Mouse (Mus musculus): Measurements from ENCODE around the gene Rcn3.

Gene Rcn3

DNA sequence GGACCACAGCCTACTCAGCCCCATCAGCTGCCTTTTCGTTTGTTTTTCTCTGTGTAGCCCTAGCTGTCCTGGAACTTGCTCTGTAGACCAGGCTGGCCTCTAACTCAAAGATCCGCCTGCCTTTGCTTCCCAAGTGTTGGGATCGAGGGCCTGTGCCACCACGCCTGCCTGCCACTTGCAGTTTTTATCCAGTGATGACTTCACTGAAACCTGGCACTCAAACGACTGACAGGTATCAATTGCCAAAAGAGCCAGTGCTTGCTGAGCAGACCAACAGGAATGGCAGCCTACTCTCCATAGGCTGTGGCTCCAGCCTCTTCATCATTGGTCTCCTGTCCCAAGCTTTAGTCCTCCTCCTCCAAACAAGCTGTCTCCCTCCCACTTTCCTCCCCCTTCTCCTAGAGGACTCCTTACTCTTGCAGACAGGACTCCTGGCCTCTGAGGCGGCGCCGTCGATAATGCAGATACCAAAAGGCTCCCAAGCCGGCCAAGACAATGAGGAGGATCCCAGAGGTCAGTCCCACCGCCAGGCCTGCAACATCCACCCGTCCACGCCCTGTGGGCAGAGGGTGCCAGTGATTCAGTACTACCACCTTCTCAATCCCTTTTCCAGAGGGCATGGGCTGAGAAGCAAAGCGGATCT, 35.6 kb downstream of the Rcn3 start:
- in situ Hi-C loops (cut with MboI; ENCODE audit: low pct_unique_long_range_greater_than_20kb in 1 of 2, low sequenced_read_pairs in 2 of 2, unreplicated experiment in 1 of 2), result no loop called here

DNA sequence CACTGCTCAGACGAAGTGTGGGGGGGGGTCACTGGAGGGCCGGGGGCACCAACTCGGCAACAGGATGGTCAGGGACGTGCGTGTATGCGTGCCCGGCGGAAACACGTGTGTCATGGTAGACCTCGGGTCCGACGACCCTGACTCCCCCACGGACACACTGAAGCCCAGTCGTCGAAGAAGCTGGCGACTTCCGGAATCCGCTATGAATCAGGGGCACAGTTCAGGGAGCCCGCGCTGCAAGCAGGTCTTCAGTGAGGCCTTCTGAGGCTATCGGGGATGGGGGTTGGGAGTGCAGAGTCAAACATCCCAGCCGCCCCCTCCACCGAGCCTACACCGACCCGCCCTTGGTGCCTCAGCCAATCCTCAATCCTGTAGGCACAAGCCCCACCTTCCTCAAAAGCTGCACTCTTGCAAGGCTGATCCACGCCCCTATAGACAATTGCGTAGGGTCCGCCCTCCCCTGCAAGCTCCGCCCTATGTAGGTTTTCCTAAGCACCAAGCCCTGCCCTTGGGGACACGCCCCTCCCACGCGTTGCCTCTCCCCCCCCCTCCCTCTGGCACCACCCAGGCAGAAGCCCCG, 38.0 kb downstream of the Rcn3 start:
- in situ Hi-C loops (cut with MboI; ENCODE audit: low pct_unique_long_range_greater_than_20kb in 1 of 2, low sequenced_read_pairs in 2 of 2, unreplicated experiment in 1 of 2), result no loop called here

DNA sequence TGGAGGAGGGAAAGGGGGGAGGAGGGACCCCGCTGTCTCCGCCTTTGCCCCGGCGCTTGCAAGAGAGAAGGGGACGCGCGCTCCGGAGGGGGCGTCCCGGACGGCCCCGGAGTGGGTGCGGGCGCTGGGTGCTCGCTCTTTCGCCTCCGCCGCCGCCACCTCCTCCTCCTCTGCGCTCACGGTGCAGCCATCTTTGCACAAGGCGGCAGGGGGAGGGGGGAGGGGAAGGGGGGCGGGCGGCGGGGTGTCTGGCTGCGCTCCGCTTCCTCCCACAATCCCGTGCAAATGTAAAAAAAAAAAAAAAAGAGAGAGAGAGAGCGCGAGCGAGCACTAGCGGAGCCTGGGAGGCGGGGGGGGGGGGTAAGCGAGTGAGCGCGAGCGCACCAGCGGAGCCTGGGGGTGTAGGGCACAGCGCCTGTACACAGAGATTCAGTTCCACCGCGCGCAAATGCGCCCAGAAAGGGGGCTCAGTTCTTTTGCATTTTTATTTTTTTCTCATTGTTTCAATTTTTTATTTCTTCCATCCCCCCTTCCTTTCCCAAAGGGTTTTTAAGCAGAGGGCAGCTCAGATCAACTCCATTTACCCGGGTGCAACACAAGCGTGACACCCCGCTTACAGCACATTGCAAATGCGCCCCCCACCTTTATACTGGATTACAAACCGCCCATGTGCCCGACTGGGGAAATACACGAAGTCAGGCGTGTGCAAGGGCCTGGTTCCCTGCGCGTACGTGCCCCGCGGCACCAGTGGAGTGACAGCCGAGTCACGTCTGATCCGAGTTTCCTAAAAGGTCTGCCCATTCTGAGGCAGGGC, 38.7 kb downstream of the Rcn3 start:
- in situ Hi-C loops (cut with MboI; ENCODE audit: low pct_unique_long_range_greater_than_20kb in 1 of 2, low sequenced_read_pairs in 2 of 2, unreplicated experiment in 1 of 2), result no loop called here

DNA sequence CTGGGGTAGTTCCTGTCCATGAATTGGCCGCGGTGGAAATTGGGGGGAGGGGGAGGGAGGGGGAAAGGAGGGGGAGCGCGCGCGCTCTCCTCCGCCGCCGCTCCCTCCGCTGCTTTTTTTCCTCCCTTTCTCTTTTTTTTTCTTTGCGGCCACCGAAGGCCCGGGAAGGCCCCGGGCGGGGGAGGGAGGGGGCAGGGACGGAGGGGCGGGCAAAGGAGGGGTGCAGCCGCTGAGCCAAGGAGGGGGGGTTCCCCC, 39.2 kb downstream of the Rcn3 start, which contains the start of gene Prr12:
Gene Prr12 (minus strand): TSS at position 20 of the 255 bp plus-strand sequence.
- in situ Hi-C loops (cut with MboI; ENCODE audit: low pct_unique_long_range_greater_than_20kb in 1 of 2, low sequenced_read_pairs in 2 of 2, unreplicated experiment in 1 of 2), result no loop called here

DNA sequence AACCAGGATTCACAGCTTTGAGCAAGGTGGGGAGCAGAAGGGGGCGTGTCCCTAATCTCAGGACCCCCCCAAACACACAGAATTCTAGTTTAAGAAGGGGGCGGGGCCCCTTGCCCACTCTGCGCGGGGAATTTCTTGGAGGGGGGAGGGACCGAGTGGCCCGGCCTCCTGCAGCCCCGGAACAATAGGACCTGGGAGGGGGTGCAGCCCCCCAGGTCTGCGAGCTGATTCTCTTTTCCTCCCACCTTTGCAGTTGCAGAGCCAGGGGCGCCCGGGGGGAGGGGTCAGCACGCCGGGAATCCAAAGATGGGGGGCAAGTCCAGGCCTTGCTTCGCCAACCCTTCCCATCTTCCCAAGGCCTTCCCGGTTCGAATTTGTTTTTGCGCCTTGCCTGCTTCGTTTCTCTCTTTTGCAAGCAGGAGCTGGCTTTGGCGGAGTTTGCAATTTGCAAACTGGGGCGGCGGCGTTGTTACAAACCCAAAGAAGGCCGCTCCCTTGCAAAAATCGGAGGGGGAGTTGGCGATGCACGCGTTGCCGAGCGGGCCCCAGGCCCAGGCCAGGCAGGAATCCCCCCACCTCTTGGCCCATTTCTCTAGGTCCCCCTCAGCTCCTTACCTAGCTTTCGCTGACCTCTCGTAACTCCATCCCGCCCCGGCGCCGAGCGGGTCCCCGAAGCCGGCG, 39.7 kb downstream of the Rcn3 start:
- in situ Hi-C loops (cut with MboI; ENCODE audit: low pct_unique_long_range_greater_than_20kb in 1 of 2, low sequenced_read_pairs in 2 of 2, unreplicated experiment in 1 of 2), result no loop called here

DNA sequence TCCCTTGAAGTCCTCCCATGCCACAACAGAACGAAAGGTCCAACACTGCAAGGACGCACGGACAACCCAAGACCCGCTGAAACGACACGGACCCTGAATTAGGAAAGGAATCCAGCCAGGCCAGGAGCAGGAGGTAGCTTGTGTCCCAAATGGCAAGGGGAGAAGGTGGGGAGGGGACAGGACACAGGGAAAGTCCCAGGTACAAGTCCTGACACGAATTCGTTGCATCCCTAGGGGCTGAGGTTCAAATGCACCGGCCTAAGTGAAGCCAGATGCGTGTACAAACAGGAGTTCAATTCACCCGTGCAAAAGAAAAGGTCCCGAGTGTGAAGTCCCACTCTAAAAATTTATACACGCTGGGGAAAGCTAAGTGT, 40.4 kb downstream of the Rcn3 start:
- in situ Hi-C loops (cut with MboI; ENCODE audit: low pct_unique_long_range_greater_than_20kb in 1 of 2, low sequenced_read_pairs in 2 of 2, unreplicated experiment in 1 of 2), result no loop called here

DNA sequence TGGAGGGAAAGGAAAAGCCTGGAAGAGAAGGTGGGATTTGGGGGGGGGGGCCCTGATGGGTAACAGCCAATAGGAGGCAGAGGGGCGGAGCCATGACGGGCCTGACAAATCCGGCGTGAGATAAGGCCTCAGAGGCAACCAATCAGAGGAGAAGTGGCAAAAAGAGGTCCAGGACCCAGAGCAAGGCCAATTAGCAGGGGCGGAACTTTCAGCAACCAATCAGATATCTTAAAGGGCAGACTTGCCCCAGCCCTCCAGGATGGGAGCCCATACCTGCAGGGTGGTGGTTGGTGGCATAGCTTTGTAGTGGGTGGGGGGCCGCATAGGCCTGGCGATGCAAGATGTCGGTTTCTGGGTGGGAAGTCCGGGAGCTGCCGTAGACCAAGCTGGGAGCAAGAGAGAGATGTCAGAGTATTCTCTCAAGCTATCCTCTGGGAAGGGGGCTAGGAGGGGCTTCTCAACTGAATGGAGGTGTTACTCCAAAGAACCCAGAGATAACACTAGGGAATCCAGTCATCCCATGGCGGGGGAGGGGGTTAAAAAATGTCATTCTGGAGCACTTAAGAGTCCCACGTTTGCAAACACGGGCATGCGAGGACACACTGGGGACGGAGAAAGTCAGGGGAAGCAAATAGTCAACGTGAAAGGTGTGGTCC, 40.9 kb downstream of the Rcn3 start:
- in situ Hi-C loops (cut with MboI; ENCODE audit: low pct_unique_long_range_greater_than_20kb in 1 of 2, low sequenced_read_pairs in 2 of 2, unreplicated experiment in 1 of 2), result no loop called here

DNA sequence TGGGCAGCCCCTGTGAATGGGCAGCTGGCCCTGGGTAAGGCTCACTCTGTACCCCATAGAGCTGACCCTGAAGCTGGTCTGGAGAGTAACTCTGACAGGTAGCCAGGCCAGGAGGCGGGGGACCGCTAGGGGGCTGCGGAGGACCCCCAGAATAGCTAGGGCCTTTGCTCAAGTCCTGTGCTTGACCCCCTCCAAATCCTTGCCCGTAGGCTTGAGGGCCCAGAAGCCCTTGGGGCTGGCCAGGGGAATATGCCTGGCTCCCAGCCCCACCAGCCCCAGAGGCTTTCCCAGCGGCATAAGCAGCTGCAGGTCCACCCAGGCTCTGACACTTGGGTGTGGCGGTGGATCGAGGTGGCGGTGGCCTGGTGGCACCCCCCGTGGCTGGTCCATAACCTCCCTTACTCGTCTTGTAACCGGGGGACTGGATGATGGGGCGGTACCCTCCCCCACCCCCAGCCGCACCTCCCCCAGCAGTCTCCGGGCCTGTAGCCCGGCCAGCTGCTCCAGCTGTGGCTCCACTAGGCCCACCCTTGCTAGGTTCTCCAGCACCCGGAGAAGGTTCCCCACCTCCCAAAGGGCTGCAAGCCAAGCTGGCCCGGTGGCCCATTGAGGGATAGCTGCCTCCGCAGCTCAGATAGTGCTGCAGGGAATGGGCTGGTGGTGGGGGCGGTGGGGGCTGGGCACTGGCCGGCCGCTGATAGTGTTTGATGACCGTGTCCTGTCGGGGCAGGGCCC, 42.9 kb downstream of the Rcn3 start:
- in situ Hi-C loops (cut with MboI; ENCODE audit: low pct_unique_long_range_greater_than_20kb in 1 of 2, low sequenced_read_pairs in 2 of 2, unreplicated experiment in 1 of 2), result no loop called here

DNA sequence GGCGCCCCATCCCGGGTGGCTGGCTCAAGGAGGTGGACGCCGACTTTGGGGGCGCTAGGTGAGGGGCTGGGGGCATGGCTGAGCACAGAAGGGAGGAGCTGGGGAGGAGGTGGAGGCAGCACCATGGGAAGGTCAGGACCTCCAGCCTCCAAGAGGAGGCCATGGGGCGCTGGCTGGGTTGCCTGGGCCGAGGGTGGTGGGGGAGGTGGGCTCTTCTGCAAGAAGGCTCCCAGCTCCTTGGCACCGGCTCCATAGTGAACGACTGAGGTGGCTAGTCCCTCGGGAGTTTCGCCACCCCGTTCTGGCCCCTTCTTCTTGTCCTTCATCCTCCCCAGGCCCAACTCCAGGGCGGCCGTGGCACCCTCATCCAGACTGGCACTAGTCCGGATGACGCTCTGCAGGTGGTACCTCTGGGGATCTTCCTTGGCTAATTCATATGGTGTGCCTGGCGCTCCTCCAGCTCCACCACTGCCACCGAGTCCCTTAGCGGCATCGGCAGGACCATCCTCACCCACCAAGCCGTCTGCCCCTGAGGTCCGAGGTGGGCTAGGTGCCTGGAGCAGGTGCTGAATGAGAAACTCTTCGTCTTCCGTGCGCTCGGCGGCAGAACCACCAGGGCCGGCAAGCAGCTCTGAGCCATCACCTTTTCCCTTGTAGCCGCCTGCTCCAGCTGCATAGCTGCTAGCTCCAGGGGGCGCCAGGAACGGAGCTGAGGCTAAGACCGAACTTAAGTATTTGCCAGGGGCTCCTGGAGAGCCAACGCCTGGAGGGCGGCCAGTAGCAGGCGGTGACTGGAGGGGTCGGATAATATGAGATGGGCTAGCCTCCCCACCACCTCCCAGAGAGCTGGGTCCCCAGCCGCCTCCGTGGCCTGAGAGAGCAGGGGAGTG, 43.8 kb downstream of the Rcn3 start:
- in situ Hi-C loops (cut with MboI; ENCODE audit: low pct_unique_long_range_greater_than_20kb in 1 of 2, low sequenced_read_pairs in 2 of 2, unreplicated experiment in 1 of 2), result no loop called here

DNA sequence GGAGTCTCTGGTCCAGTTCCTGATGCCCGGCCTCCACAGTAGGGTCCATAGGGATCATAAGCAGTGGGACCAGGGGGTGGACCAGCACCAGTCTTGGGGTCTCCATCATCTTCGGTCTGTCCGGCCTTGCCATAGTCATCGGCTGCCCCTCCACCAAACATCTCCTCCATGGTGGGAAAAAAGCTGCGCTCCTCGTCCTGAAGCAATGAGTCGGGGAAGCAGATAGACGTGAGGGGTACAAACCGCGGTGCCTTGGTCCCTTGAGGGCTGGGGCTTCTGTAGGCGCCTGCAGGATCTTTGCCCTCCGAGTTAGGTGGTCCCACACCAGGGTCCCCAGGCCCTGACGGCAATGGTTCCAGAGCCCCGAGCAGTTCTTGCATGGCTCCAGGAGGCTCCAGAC, 44.5 kb downstream of the Rcn3 start:
- in situ Hi-C loops (cut with MboI; ENCODE audit: low pct_unique_long_range_greater_than_20kb in 1 of 2, low sequenced_read_pairs in 2 of 2, unreplicated experiment in 1 of 2), result no loop called here

DNA sequence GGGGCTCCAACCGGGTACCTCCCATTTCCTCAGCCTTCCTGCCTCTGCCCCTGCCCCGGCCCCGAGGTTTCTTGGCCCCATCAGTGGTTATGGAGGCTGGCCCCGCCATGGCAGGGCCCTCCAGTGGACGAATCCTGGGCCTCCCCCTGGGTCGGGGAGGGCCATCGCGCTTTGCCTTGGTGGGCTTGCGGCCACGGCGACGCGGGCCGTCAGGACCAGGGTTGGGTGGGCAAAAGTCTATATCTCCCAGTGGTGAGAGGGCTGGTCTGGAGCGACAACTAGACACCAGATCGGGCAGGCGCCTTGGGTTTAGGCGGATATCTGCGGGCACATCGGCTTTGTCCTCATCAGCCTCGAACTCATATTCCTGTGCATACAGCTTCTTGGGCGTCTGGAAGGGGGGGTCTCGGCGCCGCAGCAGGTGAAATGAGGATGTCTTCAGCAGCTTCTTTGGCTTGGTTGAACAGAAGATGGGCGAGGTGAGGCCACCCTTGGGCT, 45.1 kb downstream of the Rcn3 start:
- in situ Hi-C loops (cut with MboI; ENCODE audit: low pct_unique_long_range_greater_than_20kb in 1 of 2, low sequenced_read_pairs in 2 of 2, unreplicated experiment in 1 of 2), result no loop called here

DNA sequence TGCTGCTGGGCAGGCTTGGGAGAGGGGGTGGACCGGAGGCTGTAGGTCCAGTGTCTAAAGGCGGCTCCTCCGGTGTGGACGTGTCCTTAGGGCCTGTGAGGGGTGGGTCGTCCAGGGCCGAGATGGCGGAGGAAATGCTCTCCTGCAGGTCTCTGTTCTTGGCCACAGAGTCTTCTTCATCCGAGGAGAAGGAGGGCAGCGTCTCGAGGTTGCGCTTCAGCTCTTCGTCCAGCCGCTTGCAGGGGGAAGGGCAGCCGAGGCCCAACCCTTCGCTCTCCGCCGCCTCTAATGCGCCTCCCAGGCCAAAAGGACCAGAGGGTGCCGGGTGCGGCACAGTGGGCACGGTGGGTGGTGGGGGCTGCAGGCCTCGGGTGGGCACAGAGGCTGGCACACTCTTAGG, 46.3 kb downstream of the Rcn3 start:
- in situ Hi-C loops (cut with MboI; ENCODE audit: low pct_unique_long_range_greater_than_20kb in 1 of 2, low sequenced_read_pairs in 2 of 2, unreplicated experiment in 1 of 2), result no loop called here

DNA sequence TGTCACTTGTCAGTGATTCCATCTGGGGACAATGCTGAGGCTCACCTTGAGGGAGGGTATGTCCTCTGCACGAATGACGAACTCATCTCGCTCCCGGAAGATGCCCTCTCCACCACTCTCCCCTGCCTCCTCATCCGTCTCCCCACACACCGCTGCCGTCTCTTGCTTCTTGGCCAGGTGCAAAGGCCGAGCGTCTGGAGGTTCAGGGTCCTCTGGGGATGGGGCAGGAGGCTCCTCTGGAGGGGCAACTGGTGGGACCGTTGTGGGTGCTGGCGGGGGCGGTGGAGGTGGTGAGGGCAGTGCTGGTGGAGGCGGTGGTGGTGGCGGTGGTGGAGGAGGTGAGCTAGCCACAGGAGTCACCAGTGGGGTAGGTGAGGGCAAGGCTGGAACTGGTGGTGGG, 48.7 kb downstream of the Rcn3 start:
- in situ Hi-C loops (cut with MboI; ENCODE audit: low pct_unique_long_range_greater_than_20kb in 1 of 2, low sequenced_read_pairs in 2 of 2, unreplicated experiment in 1 of 2), result no loop called here

DNA sequence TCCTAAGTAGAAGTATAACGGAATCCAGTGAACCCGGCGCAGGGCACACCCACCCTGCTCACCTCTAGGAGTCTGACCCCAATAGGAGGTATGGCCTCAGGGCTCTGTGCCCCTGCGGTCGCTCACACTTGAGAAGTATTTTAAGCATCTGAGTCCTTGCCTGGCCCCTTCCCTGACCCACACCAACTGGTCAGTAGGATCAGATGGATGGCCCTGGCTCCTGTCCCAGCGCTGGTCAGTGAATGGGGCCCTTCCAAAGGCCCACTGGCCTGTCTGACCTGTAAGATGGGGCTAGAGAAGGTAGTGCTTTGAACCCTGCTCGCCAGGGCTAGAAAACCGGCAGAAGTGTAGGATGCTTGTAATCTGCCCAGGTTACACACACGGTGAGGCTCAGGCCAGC, 51.2 kb downstream of the Rcn3 start:
- in situ Hi-C loops (cut with MboI; ENCODE audit: low pct_unique_long_range_greater_than_20kb in 1 of 2, low sequenced_read_pairs in 2 of 2, unreplicated experiment in 1 of 2), result no loop called here

DNA sequence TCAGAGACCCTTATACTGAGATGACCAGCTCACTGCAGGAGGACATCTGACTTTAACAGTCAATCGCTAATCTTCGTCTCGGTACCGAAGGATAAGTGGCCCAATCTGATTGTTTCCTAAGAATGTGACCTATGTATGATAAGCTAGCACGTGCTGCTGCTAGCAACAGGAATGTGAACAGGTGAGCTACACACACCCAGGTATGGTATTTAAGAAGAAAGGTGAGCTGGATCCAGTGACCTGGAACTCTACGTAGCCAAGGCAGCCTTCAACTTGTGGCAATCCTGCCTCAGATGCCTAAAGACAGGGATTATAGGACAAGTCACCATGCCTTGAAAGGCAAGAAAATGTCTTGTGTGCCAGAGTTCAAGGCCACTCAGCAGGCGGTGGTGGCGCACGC, 53.6 kb downstream of the Rcn3 start:
- in situ Hi-C loops (cut with MboI; ENCODE audit: low pct_unique_long_range_greater_than_20kb in 1 of 2, low sequenced_read_pairs in 2 of 2, unreplicated experiment in 1 of 2), result no loop called here

DNA sequence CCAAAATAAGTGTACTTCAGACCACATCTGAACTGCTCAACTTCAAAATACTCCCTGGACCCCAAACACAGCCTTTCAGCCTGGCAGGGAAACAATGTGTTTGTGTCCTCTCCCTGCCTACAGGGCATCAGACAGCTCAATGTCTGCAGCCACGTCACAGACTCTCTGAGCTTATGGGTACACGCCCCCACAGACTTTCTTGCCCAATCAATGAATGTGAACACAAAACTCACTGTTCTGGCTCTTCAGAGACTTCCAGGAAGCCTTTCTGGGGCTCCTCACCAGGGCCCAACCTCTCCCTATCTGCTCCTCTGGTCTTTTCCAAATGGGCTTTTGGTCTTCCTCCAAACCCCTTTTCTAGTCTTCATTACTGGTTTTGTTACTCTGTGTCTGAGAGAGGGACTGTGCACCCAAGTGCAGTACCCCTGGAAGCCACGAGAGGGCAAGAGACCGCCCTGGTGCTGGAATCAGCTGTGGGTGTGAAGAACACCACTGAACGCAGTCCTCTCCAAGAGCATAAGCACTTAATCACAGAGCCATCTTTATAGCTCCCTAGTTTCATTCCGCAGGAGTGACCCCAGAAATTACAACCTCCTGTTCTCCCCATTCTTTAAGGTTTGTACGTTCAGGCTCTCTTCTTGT, 54.2 kb downstream of the Rcn3 start:
- in situ Hi-C loops (cut with MboI; ENCODE audit: low pct_unique_long_range_greater_than_20kb in 1 of 2, low sequenced_read_pairs in 2 of 2, unreplicated experiment in 1 of 2), result no loop called here

DNA sequence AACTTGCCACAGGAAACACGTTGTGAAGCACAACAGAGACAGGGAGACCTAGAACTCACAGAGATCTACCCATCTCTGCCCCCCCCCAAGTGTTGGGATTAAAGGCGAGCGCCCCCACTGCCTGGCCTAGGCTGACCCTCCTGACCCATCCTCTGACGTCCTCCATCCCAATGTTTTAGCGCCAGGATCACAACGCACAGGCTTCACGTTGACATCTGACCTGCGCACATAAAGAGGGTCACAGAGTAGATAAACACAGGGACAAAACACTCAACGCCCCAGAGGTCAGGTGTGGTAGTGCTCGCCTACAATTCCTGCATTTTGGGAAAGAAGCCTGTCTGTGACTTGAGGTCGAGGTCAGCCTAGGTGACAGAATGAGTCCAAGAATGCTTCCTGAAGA, 55.3 kb downstream of the Rcn3 start:
- in situ Hi-C loops (cut with MboI; ENCODE audit: low pct_unique_long_range_greater_than_20kb in 1 of 2, low sequenced_read_pairs in 2 of 2, unreplicated experiment in 1 of 2), result no loop called here

All from mouse embryonic stem cell (cell line).